Mouse (Mus musculus) left cerebral cortex, adult 2 months (tissue): ENCODE measurements around the gene Samm50. TPM values are rescaled to one million over a fixed set of nuclear protein-coding genes. Genes with fewer than 3 reads are reported as not detected.

ENCODE experiments used
- DNase-seq, 2 experiments: peaks; one replicate each; pipeline ENCODE4 v3.0.0; 2021 to 2022; ENCODE audit warnings: low spot score in 2 of 2, mixed read lengths in 1 of 2; ENCODE audit errors: extremely low spot score in 1 of 2
- H3K27ac ChIP-seq: fragments of 200-600 bp; 2 replicates; pipeline ENCODE4 v1.8.1; 2022
- H3K4me3 ChIP-seq: fragments of 200-600 bp; 2 replicates; pipeline ENCODE4 v1.8.1; 2022
- CTCF ChIP-seq: fragments of 200-600 bp; IDR thresholded peaks from 2 replicates; pipeline ENCODE4 v1.8.1; 2022; ENCODE audit warnings: antibody characterized with exemption, mild to moderate bottlenecking, moderate library complexity
- intact Hi-C: fragments of 180-260 bp; cut with DNase I; formaldehyde crosslinking; loops from one replicate; pipeline ENCODE4 v1.15.1; 2025
- total RNA-seq, 2 experiments: library from RNA; stranded (reverse); gene quantifications; 2 replicates each; pipeline ENCODE4 v1.2.3; 2021

Samm50 gene
- total RNA-seq, 2 experiments from 2014 or later, result 99.4 to 111 TPM

GRCm38 (mm10) chr15:84247309-84247708, 55.3 kb downstream of the Samm50 start:
- intact Hi-C loops, result no loop called here
- no peak; the same call in none of the 2 replicates for TF ChIP-seq CTCF
- DNase-seq, result no peak
- H3K27ac ChIP-seq, result no peak overlapping the region
- H3K4me3 ChIP-seq, result no peak overlapping the region

DNA sequence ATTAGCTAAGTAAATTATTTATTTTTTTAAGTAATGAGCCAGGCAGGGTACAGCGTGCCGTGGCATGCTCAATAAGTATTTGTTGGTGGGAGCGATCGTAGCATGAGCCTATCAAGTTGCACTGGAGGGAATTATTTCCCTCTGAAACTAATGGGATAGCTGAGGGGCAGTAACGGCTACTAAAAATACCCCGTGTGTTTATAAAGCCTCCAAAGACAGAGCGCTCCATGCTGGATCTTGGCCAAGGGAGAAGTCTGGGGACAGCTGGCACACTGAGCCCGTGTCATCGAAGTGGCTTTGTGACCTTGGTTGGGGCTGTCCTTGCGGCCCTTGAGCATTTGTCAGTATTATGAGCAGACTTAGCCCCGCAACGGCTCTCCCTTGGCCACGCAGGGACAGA, 59.2 kb downstream of the Samm50 start:
- intact Hi-C loops, result no loop called here
- no peak for TF ChIP-seq CTCF
- no peak for DNase-seq
- Histone ChIP-seq H3K27ac (no peak overlapping the region), H3K4me3 (no peak overlapping the region)

DNA sequence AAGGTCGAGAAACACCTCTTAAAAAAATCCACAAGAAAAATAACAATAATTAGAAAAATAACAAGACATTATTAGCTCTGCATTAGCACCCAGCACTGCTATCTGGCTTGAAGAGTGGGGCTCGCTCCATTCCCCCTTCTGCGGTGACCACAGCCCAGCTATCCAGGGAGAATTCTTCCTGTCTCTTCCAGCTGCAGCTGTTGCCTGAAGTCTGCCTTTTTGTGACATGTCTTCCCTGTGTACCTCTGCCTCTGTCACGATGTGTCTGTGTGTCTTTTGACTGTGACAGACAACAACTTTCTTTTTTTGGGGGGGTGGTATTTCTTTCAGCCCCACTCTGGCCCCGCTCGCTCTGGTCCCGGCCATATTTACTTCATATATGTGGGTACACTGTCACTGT, 60.6 kb downstream of the Samm50 start:
- no peak for TF ChIP-seq CTCF
- DNase-seq, result no peak
- H3K27ac ChIP-seq, result no peak overlapping the region
- intact Hi-C loops, result no loop called here
- H3K4me3 ChIP-seq, result no peak overlapping the region

DNA sequence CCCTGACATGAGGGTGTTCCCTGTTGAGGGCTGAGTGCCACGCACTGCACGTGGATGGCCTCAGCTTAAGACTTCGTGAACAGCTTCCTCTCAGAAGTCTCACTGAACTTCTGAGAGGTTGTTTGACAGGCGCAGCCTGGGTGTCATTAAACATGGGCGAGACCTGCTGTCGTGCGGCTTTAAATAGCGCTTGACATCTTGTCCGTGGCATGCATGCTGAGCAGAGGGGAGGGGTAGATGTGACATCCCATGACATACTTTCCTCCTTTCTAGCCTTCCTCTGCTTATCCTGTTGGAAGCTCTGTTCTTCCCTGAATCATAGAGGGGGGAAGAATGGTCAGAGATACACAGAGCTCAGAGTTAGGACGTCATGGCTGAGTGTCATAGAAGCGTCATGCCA, 61.7 kb downstream of the Samm50 start:
- intact Hi-C loops, result no loop called here
- TF ChIP-seq CTCF, result no peak
- no peak overlapping the region for H3K27ac ChIP-seq
- H3K4me3 ChIP-seq, result no peak overlapping the region
- no peak for DNase-seq

- no peak overlapping the region for H3K27ac ChIP-seq
- no peak for TF ChIP-seq CTCF
- DNase-seq, result no peak
Measured at GRCm38 (mm10) chr15:84254387-84254786, 62.3 kb downstream of the Samm50 start.

DNA sequence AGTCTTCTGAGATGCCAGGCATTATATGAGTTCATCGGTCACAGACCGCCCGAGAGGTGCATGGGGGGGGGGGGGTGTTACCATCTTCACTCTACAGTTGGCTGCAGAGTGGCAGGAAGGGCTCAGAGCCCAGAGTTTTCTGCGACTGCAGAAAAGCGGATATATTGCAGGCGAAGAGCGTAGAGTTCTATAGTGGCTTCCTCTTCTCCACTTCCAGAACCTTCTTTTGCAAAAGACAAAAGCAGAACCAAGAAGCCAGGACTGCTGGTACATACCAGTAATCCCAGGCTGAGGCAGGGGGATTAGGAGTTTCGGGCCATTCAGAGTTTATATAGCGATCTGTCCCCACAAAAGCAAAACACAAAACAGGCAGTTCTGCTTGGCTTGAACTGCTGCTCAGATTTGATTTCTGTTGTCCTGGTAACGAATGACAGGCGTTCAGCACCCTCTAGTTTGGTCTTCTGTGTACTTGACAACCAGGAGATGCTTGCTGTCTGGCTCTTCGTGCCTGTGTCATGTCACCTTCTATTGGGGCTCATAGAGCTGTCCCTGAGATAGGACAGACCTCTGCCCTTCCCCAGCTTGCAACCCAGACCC, 64.3 kb downstream of the Samm50 start:
- intact Hi-C loops, result no loop called here
- Histone ChIP-seq H3K4me3 (no peak overlapping the region), H3K27ac (no peak overlapping the region)
- DNase-seq, result no peak
- no peak for TF ChIP-seq CTCF

More at GRCm38 (mm10) chr15:84254387-84254786, 62.3 kb downstream of the Samm50 start:
- H3K4me3 ChIP-seq, result no peak overlapping the region
- intact Hi-C loops, result no loop called here

GRCm38 (mm10) chr15:84256864-84257263, 64.8 kb downstream of the Samm50 start:
- intact Hi-C loops, result no loop called here
- no peak for DNase-seq
- Histone ChIP-seq H3K4me3 (no peak overlapping the region), H3K27ac (no peak overlapping the region)
- no peak for TF ChIP-seq CTCF

DNA sequence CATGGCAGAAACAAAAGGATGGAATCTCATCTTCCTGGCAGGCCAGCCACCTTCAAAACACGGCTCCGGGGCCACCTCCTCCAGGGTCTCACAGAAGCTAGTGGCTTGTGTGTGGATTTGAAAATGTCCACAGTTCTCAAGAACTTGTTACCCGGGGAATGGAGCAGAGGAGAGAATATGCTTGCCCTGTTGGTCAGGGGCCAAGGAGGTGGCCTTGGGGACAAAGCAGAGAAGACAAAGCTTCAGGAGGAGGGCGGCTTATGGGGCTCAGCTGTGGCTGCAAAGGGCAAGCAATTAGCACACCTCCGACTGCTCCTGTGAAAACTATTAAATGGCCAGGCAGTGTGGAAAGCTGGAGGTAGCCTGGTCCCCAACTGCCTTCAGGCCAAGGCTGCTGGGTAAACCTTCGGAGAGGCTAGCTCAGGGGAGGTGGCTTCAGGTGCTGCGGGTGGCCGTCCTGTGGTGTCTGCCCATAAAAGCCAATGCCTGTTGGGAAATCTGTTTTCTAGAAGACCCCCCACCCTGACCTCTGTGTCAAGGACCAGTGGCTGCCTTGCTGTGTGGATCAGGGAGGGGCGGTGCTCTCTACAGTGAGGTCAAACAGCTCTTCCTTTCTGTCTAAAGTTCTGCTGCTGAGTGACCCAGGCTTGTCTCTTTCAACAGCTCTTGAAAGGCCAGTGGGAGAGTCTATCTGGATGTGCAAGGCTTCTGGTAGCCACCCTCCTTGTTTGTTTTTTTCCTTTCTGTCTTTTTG, 66.7 kb downstream of the Samm50 start:
- TF ChIP-seq CTCF, result no peak
- intact Hi-C loops, result no loop called here
- no peak overlapping the region for H3K27ac ChIP-seq
- no peak overlapping the region for H3K4me3 ChIP-seq
- DNase-seq, result no peak

DNA sequence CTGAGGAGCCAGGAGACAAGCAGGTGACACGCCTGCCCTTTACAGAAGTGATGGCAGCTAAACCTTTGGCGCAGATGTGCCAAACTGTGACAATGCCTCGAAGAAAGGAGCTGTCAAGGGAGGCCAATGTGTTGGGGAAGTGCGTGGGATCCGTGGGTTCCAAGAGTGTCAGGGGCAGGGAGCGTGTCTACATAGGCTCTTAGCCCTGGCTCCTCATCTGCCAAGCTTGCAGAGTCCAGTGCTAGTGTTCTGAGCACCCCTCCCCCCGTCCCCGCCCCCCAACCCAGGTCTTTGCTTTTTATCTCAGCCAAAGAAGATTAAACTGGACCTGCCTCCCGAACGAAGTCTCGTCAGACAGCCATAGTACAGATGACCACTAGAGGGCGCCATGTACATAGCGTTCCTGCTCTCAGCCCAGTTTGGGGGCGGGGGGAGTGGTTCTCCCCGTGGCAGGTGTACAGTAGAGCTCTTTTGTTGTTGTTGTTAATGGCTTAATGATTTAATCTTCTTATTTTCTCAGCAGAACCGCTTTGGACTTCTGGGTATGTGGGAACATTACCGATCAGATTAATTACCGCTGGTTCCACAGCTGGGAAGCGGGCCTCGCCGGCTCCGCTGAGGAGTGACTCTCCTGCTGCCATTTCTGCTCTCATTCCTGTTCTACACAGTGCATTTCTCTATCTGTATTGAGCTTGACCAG, 68.2 kb downstream of the Samm50 start:
- intact Hi-C loops, result loop anchor here (1.0 to 5.0 kb wide), 4 partner anchors 187 to 371 kb away; partner anchors contain the start of gene Shisal1
- DNase-seq, result peak; percentile 82 to 85
- peak overlapping the region; percentile 31 for H3K4me3 ChIP-seq
- peak; percentile 88 for TF ChIP-seq CTCF
- no peak overlapping the region for H3K27ac ChIP-seq

DNA sequence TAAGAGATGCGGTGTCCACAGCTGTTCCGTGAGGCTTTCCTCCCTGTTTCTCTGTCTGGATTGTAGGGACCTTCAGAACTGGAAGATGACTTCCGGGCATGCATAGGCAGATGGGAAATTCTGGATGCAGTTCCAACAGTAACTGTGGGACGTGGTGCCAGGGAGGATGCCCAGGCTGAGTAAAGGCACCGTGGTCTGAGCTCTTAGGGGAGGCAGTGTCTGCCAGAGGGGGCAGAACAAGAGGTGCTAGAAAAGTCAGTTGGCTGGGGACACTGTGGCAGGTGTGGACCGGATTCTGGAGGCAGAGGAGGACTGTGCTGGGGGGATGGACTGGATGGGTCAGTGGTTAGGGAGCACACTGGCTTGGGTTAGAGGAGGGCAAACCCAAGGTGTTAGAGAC, 70.6 kb downstream of the Samm50 start:
- intact Hi-C loops, result loop anchor here (5.0 kb wide), 2 partner anchors 185 to 335 kb away; partner anchors contain the start of gene Shisal1
- Histone ChIP-seq H3K4me3 (no peak overlapping the region), H3K27ac (no peak overlapping the region)
- DNase-seq, result no peak
- no peak for TF ChIP-seq CTCF

GRCm38 (mm10) chr15:84263573-84263972, 71.5 kb downstream of the Samm50 start:
- intact Hi-C loops, result loop anchor here (5.0 kb wide), 2 partner anchors 184 to 334 kb away; partner anchors contain the start of gene Shisal1
- H3K27ac ChIP-seq, result no peak overlapping the region
- H3K4me3 ChIP-seq, result no peak overlapping the region
- no peak for DNase-seq
- TF ChIP-seq CTCF, result no peak

GRCm38 (mm10) chr15:84265141-84265540, 73.1 kb downstream of the Samm50 start:
- no peak for DNase-seq
- Histone ChIP-seq H3K4me3 (no peak overlapping the region), H3K27ac (0 out of 2 replicates have a peak overlapping the region, but pooled peaks have one; percentile 24)
- intact Hi-C loops, result no loop called here
- TF ChIP-seq CTCF, result no peak
